Comparison of ENCODE assay signal across 19 mouse cellular contexts in genomic region chr2:72596994-72597925, GRCm38 (mm10).
DNase-seq lines count a peak whose midpoint lies in the region; ATAC-seq and TF ChIP-seq lines count a peak whose summit lies in the region.
"Had no signal": no experiment of that assay in that cellular context is flagged by ENCODE, and none has a peak within 500 bp of the region (broad histone marks: within the 10 kb centered on the region; RNA-seq: fewer than 3 reads in every experiment).

No protein-coding gene starts in this region.

- H3K79me2 ChIP-seq in CH12.LX (replicated peaks; ENCODE audit: control insufficient read depth, extremely low read depth, insufficient read depth, poor library complexity, severe bottlenecking) = no peaks in the 10 kb centered on the region

- dilution Hi-C loops in CH12.LX (cut with MboI; ENCODE audit: extremely low pct_ligation_motif_present, extremely low pct_unique_long_range_greater_than_20kb, low sequenced_read_pairs) = no loop called here

- H3K4me2 ChIP-seq in forebrain, embryonic 16.5 days (ENCODE audit: low read length) = peak overlapping the region; percentile 9; the same call in 1 of the 2 replicates
- no peak overlapping the region for H3K4me2 ChIP-seq in forebrain, embryonic 11.5 days (ENCODE audit: low read depth, low read length, severe bottlenecking)
- 0 out of 2 replicates have a peak overlapping the region, but pooled peaks have one; percentile 11 for H3K4me2 ChIP-seq in lung, embryonic 16.5 days (ENCODE audit: low read depth, low read length)
- no peak overlapping the region for H3K4me2 ChIP-seq in CH12.LX (ENCODE audit: insufficient read depth, low read depth, poor library complexity, severe bottlenecking)
- H3K4me2 ChIP-seq: hindbrain, embryonic 15.5 days; kidney, embryonic 15.5 days; liver, embryonic 11.5 days had no signal

- no peak overlapping the region for H3K9ac ChIP-seq in forebrain, embryonic 16.5 days (replicated peaks; ENCODE audit: low read depth, low read length)
- no peak overlapping the region for H3K9ac ChIP-seq in forebrain, embryonic 11.5 days (ENCODE audit: low read length)
- H3K9ac ChIP-seq in lung, embryonic 16.5 days (ENCODE audit: low read length) = no peak overlapping the region
- H3K9ac ChIP-seq in CH12.LX (ENCODE audit: insufficient read depth, low read depth) = no peak overlapping the region
- H3K9ac ChIP-seq: hindbrain, embryonic 15.5 days; kidney, embryonic 15.5 days had no signal

- no peak for TF ChIP-seq RAD21 in CH12.LX (IDR thresholded peaks at IDR 0.05; ENCODE audit: low read depth, low read length)

- H3K27me3 ChIP-seq in forebrain, embryonic 16.5 days (replicated peaks; ENCODE audit: control insufficient read depth, insufficient read depth, low read length) = no peaks in the 10 kb centered on the region
- H3K27me3 ChIP-seq in forebrain, embryonic 11.5 days (ENCODE audit: control insufficient read depth, insufficient read depth, low read length) = no peaks in the 10 kb centered on the region
- no peaks in the 10 kb centered on the region for H3K27me3 ChIP-seq in lung, embryonic 16.5 days (ENCODE audit: control insufficient read depth, insufficient read depth, low read depth, low read length)
- no peaks in the 10 kb centered on the region for H3K27me3 ChIP-seq in CH12.LX (replicated peaks)
- H3K27me3 ChIP-seq: kidney, embryonic 15.5 days had no signal

- peaks cover 14% of the 10 kb centered on the region for H3K4me1 ChIP-seq in forebrain, embryonic 16.5 days (replicated peaks; ENCODE audit: control insufficient read depth, insufficient read depth, low read length)
- no peaks in the 10 kb centered on the region for H3K4me1 ChIP-seq in forebrain, embryonic 11.5 days (replicated peaks; ENCODE audit: control insufficient read depth, insufficient read depth, low read length)
- no peaks in the 10 kb centered on the region; the same call in 1 of the 2 replicates for H3K4me1 ChIP-seq in lung, embryonic 16.5 days (replicated peaks; ENCODE audit: control insufficient read depth, insufficient read depth, low read length)
- H3K4me1 ChIP-seq in CH12.LX (ENCODE audit: control insufficient read depth in 1 of 2, insufficient read depth in 2 of 2) = no peaks in the 10 kb centered on the region
- H3K4me1 ChIP-seq: kidney, embryonic 15.5 days had no signal

- H3K4me3 ChIP-seq in forebrain, embryonic 16.5 days (replicated peaks; ENCODE audit: low read length) = no peak overlapping the region
- no peak overlapping the region for H3K4me3 ChIP-seq in forebrain, embryonic 11.5 days (ENCODE audit: low read depth, low read length)
- no peak overlapping the region for H3K4me3 ChIP-seq in lung, embryonic 16.5 days (ENCODE audit: low read length)
- H3K4me3 ChIP-seq in CH12.LX (replicated peaks in 1 of 3; ENCODE audit: low read depth in 2 of 3, low read length in 2 of 3, poor library complexity in 1 of 3) = no peak overlapping the region
- H3K4me3 ChIP-seq: hindbrain, embryonic 15.5 days; kidney, embryonic 15.5 days had no signal

- no peak; the same call in 1 of the 2 replicates for TF ChIP-seq EP300 in CH12.LX (IDR thresholded peaks at IDR 0.05; ENCODE audit: low read length)

- TF ChIP-seq POLR2A in CH12.LX (IDR thresholded peaks at IDR 0.05; ENCODE audit: low read depth, low read length) = no peak

- no peak for TF ChIP-seq CTCF in CH12.LX (conservative IDR thresholded peaks at IDR 0.05 in 1 of 2, IDR thresholded peaks at IDR 0.05 in 1 of 2; ENCODE audit: low read depth in 2 of 2, low read length in 2 of 2)

- no peak overlapping the region for H3K27ac ChIP-seq in forebrain, embryonic 16.5 days (ENCODE audit: low read length)
- no peak overlapping the region for H3K27ac ChIP-seq in forebrain, embryonic 11.5 days (ENCODE audit: low read depth, low read length)
- no peak overlapping the region for H3K27ac ChIP-seq in lung, embryonic 16.5 days (ENCODE audit: low read length)
- no peak overlapping the region for H3K27ac ChIP-seq in CH12.LX (ENCODE audit: insufficient read depth, low read depth)
- H3K27ac ChIP-seq: hindbrain, embryonic 15.5 days; kidney, embryonic 15.5 days had no signal

- no peaks in the 10 kb centered on the region for H3K9me3 ChIP-seq in forebrain, embryonic 16.5 days (ENCODE audit: control insufficient read depth, low read length)
- no peaks in the 10 kb centered on the region for H3K9me3 ChIP-seq in forebrain, embryonic 11.5 days (ENCODE audit: control insufficient read depth, low read length)
- no peaks in the 10 kb centered on the region for H3K9me3 ChIP-seq in lung, embryonic 16.5 days (ENCODE audit: control insufficient read depth, low read length)
- H3K9me3 ChIP-seq in CH12.LX (replicated peaks; ENCODE audit: low read length) = no peaks in the 10 kb centered on the region
- H3K9me3 ChIP-seq: hindbrain, embryonic 15.5 days; kidney, embryonic 15.5 days had no signal

- 48% methylated on average over 14 of the region's 14 CpGs for WGBS in forebrain, embryonic 16.5 days
- 82% methylated on average over 14 of the region's 14 CpGs for WGBS in forebrain, embryonic 11.5 days
- WGBS in lung, embryonic 16.5 days = 49% methylated on average over 14 of the region's 14 CpGs

- in situ Hi-C loops in CH12.LX (cut with MboI; ENCODE audit: low pct_ligation_motif_present, low pct_unique_long_range_greater_than_20kb, low sequenced_read_pairs) = no loop called here

- ATAC-seq in forebrain, embryonic 16.5 days = peak; percentile 22; the same call in 1 of the 2 replicates
- no peak for ATAC-seq in forebrain, embryonic 11.5 days (replicated peaks; ENCODE audit: low FRiP score)
- ATAC-seq in lung, embryonic 16.5 days (ENCODE audit: low read depth) = no peak
- ATAC-seq in megakaryocyte progenitor cell, adult 5-6 weeks (replicated peaks; ENCODE audit: poor library complexity) = 0 out of 2 replicates have a peak, but pooled peaks have one; percentile 34
- ATAC-seq: intestine, postnatal 0 days had no signal

- no peaks in the 10 kb centered on the region for H3K36me3 ChIP-seq in forebrain, embryonic 16.5 days (ENCODE audit: control insufficient read depth, insufficient read depth)
- no peaks in the 10 kb centered on the region for H3K36me3 ChIP-seq in forebrain, embryonic 11.5 days (ENCODE audit: control insufficient read depth, insufficient read depth, low read length)
- H3K36me3 ChIP-seq in lung, embryonic 16.5 days (ENCODE audit: control insufficient read depth, insufficient read depth, low read length) = no peaks in the 10 kb centered on the region
- no peaks in the 10 kb centered on the region for H3K36me3 ChIP-seq in CH12.LX (replicated peaks in 1 of 2; ENCODE audit: control insufficient read depth in 1 of 2, insufficient read depth in 1 of 2, low read length in 1 of 2)
- H3K36me3 ChIP-seq: hindbrain, embryonic 15.5 days; kidney, embryonic 15.5 days had no signal

- no peak for DNase-seq in forebrain, embryonic 11.5 days (ENCODE audit: low spot score)
- no peak for DNase-seq in lung, postnatal 10 days
- DNase-seq in CH12.LX (ENCODE audit: extremely low read depth) = no peak
- DNase-seq in kidney, postnatal 14 days = no peak
- no peak for DNase-seq in thymus, postnatal 25 days
- DNase-seq: adrenal gland, adult 8-10 months; B cell, adult 2 months; cerebellum, adult 11-12 months; cerebellum, postnatal 14 days; gastrocnemius, postnatal 25 days; lung, postnatal 14 days; right cerebral cortex, adult 18-20 months had no signal

TF ChIP-seq in CH12.LX, 34 proteins besides CTCF, POLR2A, EP300 and RAD21:
- no peak for TF ChIP-seq E2F4 (IDR thresholded peaks at IDR 0.05; ENCODE audit: insufficient replicate concordance, low read depth, low read length)
- TF ChIP-seq MEF2A (IDR thresholded peaks at IDR 0.05; ENCODE audit: borderline replicate concordance, low read depth, low read length) = peak; percentile 69; the same call in 1 of the 2 replicates

Comparison
In these comparisons a context has a peak if more than half of its experiments do, and no peak if none do; other contexts are left out.
1. ATAC-seq: peak in forebrain, embryonic 16.5 days (single experiment) and megakaryocyte progenitor cell, adult 5-6 weeks (single experiment); none in forebrain, embryonic 11.5 days (single experiment) and lung, embryonic 16.5 days (single experiment).
2. H3K4me2 ChIP-seq: peak in forebrain, embryonic 16.5 days (single experiment) and lung, embryonic 16.5 days (single experiment); none in forebrain, embryonic 11.5 days (single experiment) and CH12.LX (single experiment).